Mouse (Mus musculus) ES-Bruce4 (cell line): ENCODE data around the gene Gpc3. TPM values are rescaled to one million over a fixed set of nuclear protein-coding genes. Genes with fewer than 3 reads are reported as not detected.

Experiments
- H3K27ac ChIP-seq: 2 replicates; pipeline ENCODE4 v1.5.1; 2012; ENCODE audit warnings: low read length, inconsistent platforms; ENCODE audit not compliant: insufficient read depth
- H3K27me3 ChIP-seq: 2 replicates; pipeline ENCODE4 v1.6.1; 2012; ENCODE audit warnings: mild to moderate bottlenecking, low read length, inconsistent platforms; ENCODE audit not compliant: control insufficient read depth, poor library complexity, insufficient read depth, severe bottlenecking
- H3K36me3 ChIP-seq: 2 replicates; pipeline ENCODE4 v1.6.1; 2012; ENCODE audit warnings: inconsistent platforms, mild to moderate bottlenecking, low read length, moderate library complexity; ENCODE audit not compliant: control insufficient read depth, poor library complexity, insufficient read depth, severe bottlenecking
- H3K4me1 ChIP-seq: one replicate; pipeline ENCODE4 v1.8.1; 2011; ENCODE audit warnings: low read length; ENCODE audit not compliant: control insufficient read depth, insufficient read depth
- H3K4me3 ChIP-seq: 2 replicates; pipeline ENCODE4 v1.5.1; 2011; ENCODE audit warnings: low read depth, mild to moderate bottlenecking, low read length
- H3K9ac ChIP-seq: 2 replicates; pipeline ENCODE4 v1.6.1; 2012; ENCODE audit warnings: low read depth, mild to moderate bottlenecking, inconsistent platforms; ENCODE audit not compliant: poor library complexity, severe bottlenecking
- H3K9me3 ChIP-seq: replicated peaks from 2 replicates; pipeline ENCODE4 v1.6.1; 2012; ENCODE audit warnings: mild to moderate bottlenecking, low read length, inconsistent platforms; ENCODE audit not compliant: control insufficient read depth, poor library complexity, insufficient read depth, severe bottlenecking
- CTCF ChIP-seq: IDR thresholded peaks from one replicate; pipeline ENCODE4 v1.8.1; 2011; ENCODE audit warnings: low read depth, low read length
- EP300 ChIP-seq: IDR thresholded peaks from 2 replicates; pipeline ENCODE4 v1.6.1; 2011; ENCODE audit warnings: low read depth, low read length; ENCODE audit not compliant: insufficient read depth
- POLR2A ChIP-seq: IDR thresholded peaks from one replicate; pipeline ENCODE4 v1.8.1; 2011; ENCODE audit warnings: low read length; ENCODE audit not compliant: insufficient read depth
- polyA plus RNA-seq: library from polyadenylated mRNA; stranded (reverse); fragments of >200 nt; gene quantifications from 2 replicates; pipeline ENCODE4 v1.2.4, GENCODE M21; 2011; ENCODE audit warnings: low read depth; ENCODE audit not compliant: missing spikeins, insufficient read depth, insufficient read length

Gpc3 gene
- polyA plus RNA-seq, 1 experiment: 83.5 TPM

DNA sequence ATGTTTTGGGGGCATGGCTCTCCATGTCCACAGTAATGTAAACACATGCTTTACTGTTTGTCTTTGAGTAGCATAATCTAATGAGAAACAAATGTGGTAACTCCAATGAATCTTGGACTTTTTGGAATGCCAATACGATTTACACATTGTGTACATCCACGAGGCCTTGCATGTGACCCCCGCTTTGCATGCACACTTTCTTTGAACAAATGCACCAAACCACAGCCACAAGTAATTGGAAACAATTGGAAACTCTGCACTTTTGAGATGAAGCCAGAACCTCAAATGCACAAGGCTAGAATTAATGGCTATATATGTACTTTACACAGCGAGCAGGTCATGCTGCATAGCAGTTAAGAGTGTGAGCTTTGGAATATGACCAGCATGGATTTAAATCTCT, 292.0 kb downstream of the Gpc3 start:
- no peaks in the 10 kb centered on the region for H3K4me1 ChIP-seq
- TF ChIP-seq EP300 (no peak), CTCF (no peak), POLR2A (no peak)
- no peaks in the 10 kb centered on the region for H3K27me3 ChIP-seq
- H3K4me3 ChIP-seq: no peak overlapping the region
- H3K36me3 ChIP-seq: no peaks in the 10 kb centered on the region
- H3K9me3 ChIP-seq: no peaks in the 10 kb centered on the region
- no peak overlapping the region for H3K9ac ChIP-seq
- no peak overlapping the region for H3K27ac ChIP-seq

DNA sequence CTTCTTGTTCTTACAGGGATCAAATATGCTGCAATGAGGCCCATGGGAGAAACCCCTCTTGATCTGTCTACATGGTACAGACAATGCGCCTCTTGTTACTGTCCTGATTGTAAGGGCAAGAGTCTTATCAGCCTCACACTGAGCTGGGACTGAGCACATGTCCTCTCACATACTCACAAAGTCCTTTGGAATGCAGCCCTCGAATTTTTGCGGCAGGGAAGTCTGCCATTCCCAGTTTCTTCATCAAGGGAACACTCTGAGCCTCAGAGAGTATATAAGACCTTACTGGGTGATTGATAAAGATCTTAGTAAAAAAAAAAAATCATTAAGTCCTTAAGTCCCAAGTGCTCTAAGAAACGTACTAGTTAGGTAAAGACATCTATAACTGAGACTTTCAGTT, 293.1 kb downstream of the Gpc3 start:
- Histone ChIP-seq H3K4me3 (no peak overlapping the region), H3K36me3 (no peaks in the 10 kb centered on the region), H3K27me3 (no peaks in the 10 kb centered on the region), H3K4me1 (no peaks in the 10 kb centered on the region), H3K27ac (no peak overlapping the region), H3K9me3 (no peaks in the 10 kb centered on the region), H3K9ac (no peak overlapping the region)
- TF ChIP-seq POLR2A (no peak), EP300 (no peak), CTCF (no peak)

DNA sequence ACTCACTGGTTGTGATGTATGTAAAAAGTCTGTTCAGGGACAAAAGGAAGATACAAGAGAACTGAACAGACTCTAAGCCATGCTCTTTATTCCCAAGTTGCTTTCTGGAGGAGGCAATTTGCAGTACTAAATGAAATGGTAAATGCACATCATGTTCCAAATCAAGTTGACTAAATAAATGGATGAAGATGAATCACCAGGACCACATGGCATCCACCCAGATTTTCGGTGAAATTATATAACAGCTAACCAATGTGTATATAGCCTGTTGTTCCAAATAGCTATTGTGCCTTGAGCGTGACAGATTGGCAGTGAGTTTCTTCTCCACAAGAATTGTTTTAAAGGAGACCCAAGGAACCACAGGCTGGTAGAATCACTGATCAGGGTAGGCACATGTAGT, 302.8 kb downstream of the Gpc3 start:
- TF ChIP-seq CTCF: no peak
- TF ChIP-seq POLR2A: no peak
- no peak for TF ChIP-seq EP300
- Histone ChIP-seq H3K9ac (no peak overlapping the region), H3K4me1 (no peaks in the 10 kb centered on the region), H3K9me3 (no peaks in the 10 kb centered on the region), H3K27me3 (no peaks in the 10 kb centered on the region), H3K27ac (no peak overlapping the region), H3K4me3 (no peak overlapping the region), H3K36me3 (no peaks in the 10 kb centered on the region)

DNA sequence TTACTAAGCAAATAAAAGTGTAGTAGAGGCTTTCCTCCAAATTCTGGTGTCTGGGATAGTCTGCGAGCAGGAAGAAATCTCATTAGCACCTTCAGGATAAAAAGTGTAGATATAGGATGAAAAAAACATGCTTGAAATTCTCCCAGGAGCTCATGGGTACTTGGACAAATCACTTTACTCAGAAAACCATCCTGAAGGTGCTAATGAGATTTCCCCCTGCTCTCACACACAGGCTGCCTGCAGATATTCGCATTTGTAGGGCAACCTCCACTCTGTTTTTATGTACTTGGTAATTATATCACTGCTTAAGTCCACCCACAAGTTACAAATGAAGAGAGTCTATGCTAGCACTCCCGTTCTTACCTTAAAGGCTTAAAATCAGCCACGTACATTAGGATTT, 308.5 kb downstream of the Gpc3 start:
- Histone ChIP-seq H3K4me1 (no peaks in the 10 kb centered on the region), H3K36me3 (no peaks in the 10 kb centered on the region), H3K9me3 (no peaks in the 10 kb centered on the region), H3K9ac (no peak overlapping the region), H3K27me3 (no peaks in the 10 kb centered on the region), H3K27ac (no peak overlapping the region), H3K4me3 (no peak overlapping the region)
- TF ChIP-seq EP300 (no peak), POLR2A (no peak), CTCF (no peak)

DNA sequence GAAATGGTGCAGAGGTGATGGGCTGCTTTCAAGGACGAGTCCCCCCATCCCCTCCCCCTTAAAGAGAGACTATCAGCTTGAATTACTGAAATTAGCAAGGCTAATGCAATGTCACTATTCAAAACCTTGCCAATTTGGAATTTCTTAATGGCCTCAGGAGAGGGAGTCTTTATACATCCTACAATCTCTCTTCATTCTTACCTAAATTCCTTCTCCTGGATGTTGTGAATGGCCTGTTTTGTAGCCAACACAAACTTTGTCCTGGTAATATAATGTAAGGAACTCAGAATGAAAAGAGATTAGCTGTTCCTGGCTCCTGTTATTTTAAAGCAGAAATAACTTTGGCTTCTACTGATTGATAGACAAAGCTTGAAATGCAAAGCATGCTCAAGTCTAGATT, 325.0 kb downstream of the Gpc3 start:
- H3K36me3 ChIP-seq: no peaks in the 10 kb centered on the region
- no peak overlapping the region for H3K27ac ChIP-seq
- no peaks in the 10 kb centered on the region for H3K27me3 ChIP-seq
- H3K9me3 ChIP-seq: no peaks in the 10 kb centered on the region
- H3K9ac ChIP-seq: no peak overlapping the region
- peaks cover 1% of the 10 kb centered on the region for H3K4me1 ChIP-seq
- TF ChIP-seq CTCF (no peak), EP300 (no peak), POLR2A (no peak)
- H3K4me3 ChIP-seq: no peak overlapping the region

DNA sequence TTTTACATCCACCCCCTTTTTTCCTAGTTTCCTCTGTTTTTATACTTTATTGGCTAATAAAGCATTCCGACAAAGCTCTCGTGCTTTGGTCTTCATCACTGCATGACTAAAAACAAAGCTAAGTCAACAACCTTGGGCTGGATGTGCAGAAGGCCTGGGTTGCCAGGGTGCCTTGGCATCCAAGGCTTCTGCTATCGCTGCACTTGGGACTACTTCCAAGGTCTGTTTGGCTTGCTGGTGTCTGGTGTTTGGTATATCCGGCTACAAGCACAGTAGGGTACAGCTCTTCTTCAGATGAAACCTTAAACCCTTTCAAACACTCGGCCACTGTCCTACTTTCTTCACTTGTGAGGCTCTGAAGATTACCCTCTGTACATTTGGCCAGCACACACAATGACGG, 325.8 kb downstream of the Gpc3 start:
- Histone ChIP-seq H3K27ac (no peak overlapping the region), H3K27me3 (no peaks in the 10 kb centered on the region), H3K9ac (no peak overlapping the region), H3K4me3 (no peak overlapping the region), H3K36me3 (no peaks in the 10 kb centered on the region), H3K4me1 (peaks cover 1% of the 10 kb centered on the region), H3K9me3 (no peaks in the 10 kb centered on the region)
- no peak for TF ChIP-seq POLR2A
- TF ChIP-seq CTCF: no peak

DNA sequence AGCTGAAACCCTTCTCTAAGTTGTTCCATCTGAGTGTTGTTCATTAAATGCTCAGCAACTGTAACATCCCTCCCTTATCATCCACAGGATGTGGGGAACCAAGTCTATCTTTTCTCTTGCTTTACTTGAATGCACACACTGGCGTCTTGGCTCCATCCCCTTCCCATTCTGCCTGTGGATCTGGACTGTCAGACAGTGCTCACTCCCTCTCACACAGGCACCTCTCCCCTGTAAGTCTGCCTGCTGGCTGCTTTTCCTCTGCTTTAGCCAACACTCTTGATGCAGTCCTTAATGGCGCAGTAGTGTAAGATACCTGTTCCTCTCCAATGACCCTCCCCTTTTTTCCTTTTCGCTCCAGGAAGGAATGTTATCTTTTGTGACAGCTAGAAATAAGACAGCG, 331.7 kb downstream of the Gpc3 start:
- no peak for TF ChIP-seq CTCF
- no peak for TF ChIP-seq POLR2A
- TF ChIP-seq EP300: no peak
- Histone ChIP-seq H3K27me3 (no peaks in the 10 kb centered on the region; the same call in 1 of the 2 replicates), H3K9ac (no peak overlapping the region), H3K4me1 (peaks cover 7% of the 10 kb centered on the region), H3K9me3 (no peaks in the 10 kb centered on the region), H3K36me3 (no peaks in the 10 kb centered on the region), H3K4me3 (no peak overlapping the region), H3K27ac (no peak overlapping the region)
